Mouse (Mus musculus) ES-E14 (cell line): ENCODE measurements at regions not wholly inside any gene's neighbourhood (a gene's known extent, or its start where the extent isn't known, plus 50 kb on each side); places are given as distances from the start of the nearest gene placed in this dataset.

Experiments
- DNase-seq: peaks from one replicate; pipeline ENCODE4 v3.0.0-alpha.2; 2013; ENCODE audit warnings: low read depth, low spot score
- H3K27ac ChIP-seq: 2 replicates; pipeline ENCODE4 v1.5.1; 2012; ENCODE audit warnings: low read depth, mild to moderate bottlenecking, low read length, moderate library complexity, mixed read lengths; ENCODE audit not compliant: poor library complexity, insufficient read depth, severe bottlenecking
- H3K36me3 ChIP-seq: 2 replicates; pipeline ENCODE4 v1.6.1; 2012; ENCODE audit warnings: mild to moderate bottlenecking, low read length, moderate library complexity, mixed read lengths; ENCODE audit not compliant: control insufficient read depth, poor library complexity, insufficient read depth, severe bottlenecking
- H3K4me1 ChIP-seq, 2 experiments: fragments of 150-350 bp in 1 of 2; sonication (generic) in 1 of 2; 2 replicates each; pipeline ENCODE4 v1.6.1; 2012; ENCODE audit warnings: low read length in 2 of 2, mild to moderate bottlenecking in 1 of 2, mixed read lengths in 1 of 2; ENCODE audit not compliant: control insufficient read depth in 2 of 2, insufficient read depth in 2 of 2, poor library complexity in 1 of 2
- H3K4me3 ChIP-seq, 2 experiments: fragments of 150-350 bp in 1 of 2; sonication (generic) in 1 of 2; 2 replicates each; pipeline ENCODE4 v1.5.1; 2012; ENCODE audit warnings: low read length in 2 of 2, low read depth in 1 of 2, mild to moderate bottlenecking in 1 of 2, mixed read lengths in 1 of 2; ENCODE audit not compliant: insufficient read depth in 1 of 2, poor library complexity in 1 of 2, severe bottlenecking in 1 of 2
- H3K9ac ChIP-seq: 2 replicates; pipeline ENCODE4 v1.6.1; 2012; ENCODE audit warnings: low read depth, mild to moderate bottlenecking, low read length, mixed read lengths; ENCODE audit not compliant: poor library complexity, insufficient read depth, severe bottlenecking
- H3K9me3 ChIP-seq: fragments of 150-350 bp; sonication (generic); 2 replicates; pipeline ENCODE4 v1.6.1; 2012; ENCODE audit warnings: low read depth, mild to moderate bottlenecking, low read length; ENCODE audit not compliant: control insufficient read depth, insufficient read depth
- CHD2 ChIP-seq: IDR thresholded peaks from 2 replicates; pipeline ENCODE4 v1.6.1; 2014; ENCODE audit warnings: mild to moderate bottlenecking, low read depth, low read length, inconsistent platforms
- HCFC1 ChIP-seq: IDR thresholded peaks from 2 replicates; pipeline ENCODE4 v1.6.1; 2012; ENCODE audit warnings: low read length, inconsistent platforms, borderline replicate concordance; ENCODE audit not compliant: insufficient read depth
- MAFK ChIP-seq: IDR thresholded peaks from 2 replicates; pipeline ENCODE4 v1.6.1; 2014; ENCODE audit warnings: mild to moderate bottlenecking, low read depth, low read length, inconsistent platforms; ENCODE audit not compliant: insufficient read depth
- ZC3H11A ChIP-seq: IDR thresholded peaks from 2 replicates; pipeline ENCODE4 v1.6.1; 2012; ENCODE audit warnings: low read depth, mild to moderate bottlenecking, inconsistent platforms, low read length, borderline replicate concordance
- ZNF384 ChIP-seq: IDR thresholded peaks from 2 replicates; pipeline ENCODE4 v1.6.1; 2012; ENCODE audit warnings: low read depth, low read length, inconsistent platforms
- in situ Hi-C, 2 experiments: fragments of 600-800 bp; cut with MboI; formaldehyde crosslinking; loops; one replicate each; pipeline ENCODE4 v1.15.1; 2025; ENCODE audit warnings: low sequenced_read_pairs in 2 of 2, inconsistent platforms in 1 of 2; ENCODE audit not compliant: unreplicated experiment in 2 of 2

DNA sequence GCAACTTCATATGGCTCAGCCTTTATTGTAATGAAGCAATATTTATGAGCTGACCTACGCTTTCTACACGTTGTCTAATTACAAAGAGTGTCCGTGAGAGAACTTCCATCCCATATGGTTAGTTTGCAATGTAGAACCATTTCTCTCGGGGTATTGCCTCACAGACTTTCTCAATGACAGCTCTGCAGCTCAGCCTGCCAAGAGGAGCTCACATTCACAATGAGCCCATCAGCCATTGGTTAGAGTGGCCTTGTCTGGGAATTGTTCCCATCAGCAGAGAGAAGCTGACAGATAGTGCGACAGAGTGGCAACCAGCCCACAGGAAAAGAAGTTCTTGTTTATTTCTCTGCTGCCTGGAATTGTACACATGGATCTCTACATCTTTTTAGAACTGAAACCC lies 409.7 kb downstream of the Zfp704 start:
- Histone ChIP-seq H3K4me1 (no peaks in the 10 kb centered on the region), H3K4me3 (no peak overlapping the region), H3K36me3 (no peaks in the 10 kb centered on the region), H3K27ac (no peak overlapping the region), H3K9ac (no peak overlapping the region), H3K9me3 (no peaks in the 10 kb centered on the region)
- TF ChIP-seq ZC3H11A (no peak), CHD2 (no peak), ZNF384 (no peak), MAFK (no peak), HCFC1 (no peak)
- DNase-seq: no peak
- in situ Hi-C loops: no loop called here

DNA sequence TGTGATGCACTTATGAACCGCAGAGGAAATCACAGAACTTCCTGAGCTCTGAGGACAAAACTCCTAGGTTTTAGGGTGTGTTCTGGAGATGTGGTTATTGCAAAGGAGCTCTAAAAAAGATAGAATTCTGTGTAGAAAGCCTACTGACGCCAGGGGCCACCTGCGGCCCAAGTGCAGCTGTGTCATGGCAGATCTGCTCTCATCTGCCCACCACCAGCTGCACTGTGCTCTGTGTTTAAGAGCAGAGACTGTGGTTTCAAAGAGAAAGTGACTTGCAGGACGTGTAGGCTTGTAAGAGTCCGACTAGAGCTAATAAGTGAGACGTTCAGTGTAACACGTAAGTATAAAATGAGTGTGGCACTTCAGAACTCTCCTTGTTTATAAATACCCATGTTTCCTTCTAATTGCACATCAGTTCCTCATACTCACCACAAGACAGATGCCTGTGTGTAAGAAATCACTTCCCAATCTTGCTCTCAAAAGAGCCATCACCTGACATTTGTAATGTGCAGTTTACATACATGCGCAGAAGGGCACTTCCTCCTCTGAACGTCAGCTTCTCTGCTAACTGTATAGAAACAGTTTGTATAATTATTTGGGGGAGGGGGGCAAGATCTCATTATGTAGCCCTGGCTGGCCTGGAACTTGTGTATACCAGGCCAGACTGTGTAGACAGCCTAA lies 411.1 kb downstream of the Zfp704 start:
- in situ Hi-C loops: no loop called here
- Histone ChIP-seq H3K9me3 (no peaks in the 10 kb centered on the region), H3K9ac (no peak overlapping the region), H3K27ac (no peak overlapping the region), H3K36me3 (no peaks in the 10 kb centered on the region), H3K4me1 (no peaks in the 10 kb centered on the region), H3K4me3 (no peak overlapping the region)
- TF ChIP-seq HCFC1 (no peak), ZNF384 (no peak)
- no peak for DNase-seq

DNA sequence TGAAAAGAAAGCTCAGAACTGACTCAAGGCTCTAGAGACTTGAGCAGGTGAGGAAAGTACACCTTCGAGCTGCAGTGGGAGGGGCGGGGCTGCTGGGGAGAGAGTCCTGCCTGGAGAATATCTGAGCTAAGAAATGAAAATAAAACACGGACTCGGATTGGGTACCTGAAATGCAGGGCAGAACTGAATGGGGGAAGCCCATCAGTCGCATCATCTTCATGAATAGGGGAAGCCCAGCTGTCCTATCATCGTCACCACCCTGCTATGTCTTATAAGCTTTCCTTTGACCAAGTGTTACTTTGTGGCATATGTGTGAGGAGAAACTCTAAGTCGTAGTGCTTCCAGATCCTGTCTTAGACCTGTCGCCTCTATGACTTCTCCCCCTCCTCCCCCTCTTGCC lies 414.1 kb downstream of the Zfp704 start:
- Histone ChIP-seq H3K9me3 (no peaks in the 10 kb centered on the region), H3K27ac (no peak overlapping the region), H3K4me3 (no peak overlapping the region), H3K4me1 (no peaks in the 10 kb centered on the region), H3K9ac (no peak overlapping the region), H3K36me3 (no peaks in the 10 kb centered on the region)
- no peak for DNase-seq
- in situ Hi-C loops: no loop called here
- no peak for TF ChIP-seq MAFK
- no peak for TF ChIP-seq HCFC1
- TF ChIP-seq CHD2: no peak
- no peak for TF ChIP-seq ZNF384
- no peak for TF ChIP-seq ZC3H11A

DNA sequence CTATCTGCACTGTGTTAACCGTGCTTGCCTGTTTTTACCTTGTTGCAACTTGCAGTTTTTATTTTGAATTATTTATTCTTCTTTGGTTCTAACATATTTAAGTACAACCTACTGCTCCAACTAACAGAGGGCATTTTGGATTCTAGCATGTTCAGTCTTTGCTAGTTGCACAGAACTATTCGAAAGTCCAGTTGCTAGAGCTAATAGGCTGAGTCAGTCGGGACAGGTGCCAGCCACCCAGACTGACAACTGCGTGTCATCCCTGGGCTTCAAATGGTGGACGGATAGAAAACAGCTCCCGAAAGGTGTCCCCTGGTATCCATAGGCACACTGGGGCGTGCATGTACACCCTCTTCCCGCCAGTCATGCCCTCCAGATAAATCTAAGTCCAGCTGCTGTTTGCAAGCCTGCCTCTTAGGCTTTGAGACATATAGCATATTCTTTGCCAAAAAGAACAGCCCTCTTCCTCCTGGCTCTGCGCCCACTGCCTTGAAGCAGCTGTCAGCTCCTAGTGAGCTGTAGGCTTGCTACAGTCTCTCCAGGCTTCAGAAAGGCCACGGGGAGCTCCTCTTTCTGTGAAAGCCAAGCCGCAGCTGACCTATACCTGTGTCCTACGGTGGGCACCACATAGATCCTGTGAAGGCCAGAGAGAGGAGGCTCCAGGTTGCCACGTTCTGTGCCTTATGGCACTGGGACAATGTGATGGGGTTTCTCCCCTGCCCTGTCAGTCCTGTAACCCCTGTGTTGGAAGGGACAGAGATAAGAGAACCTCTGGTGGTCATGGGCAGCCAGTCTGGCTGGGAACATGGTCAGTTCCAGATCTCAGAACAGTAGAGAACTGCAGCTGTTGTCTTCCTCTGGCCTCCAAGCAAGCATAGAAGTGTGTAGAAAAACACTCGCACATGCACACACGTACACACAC lies 420.3 kb downstream of the Zfp704 start:
- H3K36me3 ChIP-seq: no peaks in the 10 kb centered on the region
- in situ Hi-C loops: no loop called here

More for the DNA sequence above, 420.3 kb downstream of the Zfp704 start:
- no peak overlapping the region for H3K27ac ChIP-seq
- H3K9ac ChIP-seq: no peak overlapping the region
- TF ChIP-seq HCFC1 (no peak), MAFK (no peak), ZC3H11A (no peak), ZNF384 (no peak), CHD2 (no peak)
- H3K4me3 ChIP-seq: no peak overlapping the region
- H3K4me1 ChIP-seq: no peaks in the 10 kb centered on the region
- no peak for DNase-seq
- no peaks in the 10 kb centered on the region for H3K9me3 ChIP-seq
